Mouse (Mus musculus): Measurements from ENCODE around the gene Ctss.

GRCm38 (mm10) chr3:95569585-95569984 is 43.0 kb downstream of the Ctss start:
- TF ChIP-seq POLR2A (IDR thresholded peaks at IDR 0.05; ENCODE audit: control insufficient read depth, extremely low read depth, insufficient read depth, low read length, poor library complexity) (no peak), CTCF (IDR thresholded peaks at IDR 0.05; ENCODE audit: borderline replicate concordance, control insufficient read depth, extremely low read depth, insufficient read depth, low read length, poor library complexity) (no peak)

Data from thymus, adult 2 months (tissue).